Mouse (Mus musculus): ENCODE measurements around the gene Grap.

Gene Grap

GRCm38 (mm10) chr11:61686141-61686540 lies 33.1 kb downstream of the Grap start:
- no peak for DNase-seq

GRCm38 (mm10) chr11:61686906-61687453 lies 33.9 kb downstream of the Grap start:
- no peak for DNase-seq

GRCm38 (mm10) chr11:61687595-61687994 lies 34.5 kb downstream of the Grap start:
- no peak for DNase-seq

- DNase-seq: peak; percentile 70 to 72
These were observed 39.9 kb downstream of the Grap start for GRCm38 (mm10) chr11:61692996-61693395.

- DNase-seq: no peak
These were observed 45.8 kb downstream of the Grap start for GRCm38 (mm10) chr11:61698852-61699251.

GRCm38 (mm10) chr11:61699460-61699859 lies 46.4 kb downstream of the Grap start:
- no peak for DNase-seq

- peak; percentile 72 to 75 for DNase-seq
These were observed 46.9 kb downstream of the Grap start for GRCm38 (mm10) chr11:61699933-61700332.

GRCm38 (mm10) chr11:61701696-61702095 lies 48.6 kb downstream of the Grap start:
- DNase-seq: no peak

GRCm38 (mm10) chr11:61702494-61702893 lies 49.4 kb downstream of the Grap start:
- DNase-seq: no peak

GRCm38 (mm10) chr11:61705581-61705980 lies 52.5 kb downstream of the Grap start:
- no peak for DNase-seq

GRCm38 (mm10) chr11:61706232-61706631 lies 53.2 kb downstream of the Grap start:
- DNase-seq: no peak

GRCm38 (mm10) chr11:61708928-61709327 lies 55.9 kb downstream of the Grap start:
- DNase-seq: no peak

- DNase-seq: no peak
These were observed 60.2 kb downstream of the Grap start for GRCm38 (mm10) chr11:61713157-61713855.

- DNase-seq: peak; percentile 71 to 84
These were observed 61.5 kb downstream of the Grap start for GRCm38 (mm10) chr11:61714346-61715117.

- DNase-seq: no peak
These were observed 62.1 kb downstream of the Grap start for GRCm38 (mm10) chr11:61715130-61715529.

GRCm38 (mm10) chr11:61717990-61718389 lies 64.9 kb downstream of the Grap start:
- no peak for DNase-seq

- DNase-seq: no peak
These were observed 66.3 kb downstream of the Grap start for GRCm38 (mm10) chr11:61719387-61719786.

- no peak for DNase-seq
These were observed 66.8 kb downstream of the Grap start for GRCm38 (mm10) chr11:61719826-61720225.

GRCm38 (mm10) chr11:61720636-61721035 lies 67.6 kb downstream of the Grap start, which contains the start of gene Slc5a10:
Slc5a10 (minus strand) TSS chr11:61720826.
- DNase-seq: no peak

GRCm38 (mm10) chr11:61722077-61722476 lies 69.0 kb downstream of the Grap start:
- DNase-seq: no peak

Data from cerebellum, postnatal 36 days (tissue).